Mouse (Mus musculus) hindbrain, embryonic 16.5 days (tissue): ENCODE measurements around the gene Kcnip1. TPM values are rescaled to one million over a fixed set of nuclear protein-coding genes. Genes with fewer than 3 reads are reported as not detected.
A peak's percentile ranks its signal among the peaks of the same experiment; 100 is the strongest.

Experiments used
- ATAC-seq: fragments of 200-750 bp; cut with Nextera tagmentation; 2 replicates; pipeline ENCODE4 v1.8.0; 2017; ENCODE audit warnings: moderate TSS enrichment, moderate library complexity
- H3K27ac ChIP-seq: fragments of 300-500 bp; sonication (generic); 2 replicates; pipeline ENCODE4 v1.5.1; 2014; ENCODE audit warnings: low read depth, mild to moderate bottlenecking, control low read depth, low read length, moderate library complexity
- H3K27me3 ChIP-seq: fragments of 300-500 bp; sonication (generic); replicated peaks from 2 replicates; pipeline ENCODE4 v1.6.1; 2014; ENCODE audit warnings: low read length; ENCODE audit not compliant: control insufficient read depth, insufficient read depth
- H3K36me3 ChIP-seq: fragments of 300-500 bp; sonication (generic); 2 replicates; pipeline ENCODE4 v1.6.1; 2014; ENCODE audit warnings: mild to moderate bottlenecking, low read length, moderate library complexity, mixed read lengths; ENCODE audit not compliant: control insufficient read depth, insufficient read depth
- H3K4me1 ChIP-seq: fragments of 300-500 bp; sonication (generic); 2 replicates; pipeline ENCODE4 v1.6.1; 2014; ENCODE audit warnings: low read depth, low read length; ENCODE audit not compliant: control insufficient read depth, insufficient read depth
- H3K4me2 ChIP-seq: fragments of 300-500 bp; sonication (generic); 2 replicates; pipeline ENCODE4 v1.6.1; 2014; ENCODE audit warnings: mild to moderate bottlenecking, low read length, control low read depth, moderate library complexity
- H3K4me3 ChIP-seq: fragments of 300-500 bp; sonication (generic); 2 replicates; pipeline ENCODE4 v1.5.1; 2014; ENCODE audit warnings: mild to moderate bottlenecking, low read length, control low read depth, moderate library complexity
- H3K9ac ChIP-seq: fragments of 300-500 bp; sonication (generic); 2 replicates; pipeline ENCODE4 v1.6.1; 2014; ENCODE audit warnings: low read depth, mild to moderate bottlenecking, control low read depth, low read length, moderate library complexity
- H3K9me3 ChIP-seq: fragments of 300-500 bp; sonication (generic); 2 replicates; pipeline ENCODE4 v1.6.1; 2014; ENCODE audit warnings: mild to moderate bottlenecking, low read length, moderate library complexity; ENCODE audit not compliant: control insufficient read depth
- WGBS: fragments of 180-500 bp; shearing (Covaris S2); extraction: QIAGEN DNeasy Blood & Tissue Kit; methylation state at CpG from one replicate; pipeline ENCODE4 v1.1.7; 2014; 5-methylcytosine and 5-hydroxymethylcytosine counted together
- polyA plus RNA-seq: library from polyadenylated mRNA; unstranded; fragments of >200 nt; fragmentation: Nextera tagmentation; extraction: Ambion mirVana; gene quantifications from 2 replicates; pipeline ENCODE4 v1.2.1, GENCODE M21; 2015

Kcnip1 gene
- polyA plus RNA-seq, 1 experiment from 2014 or later, result 146 TPM

DNA sequence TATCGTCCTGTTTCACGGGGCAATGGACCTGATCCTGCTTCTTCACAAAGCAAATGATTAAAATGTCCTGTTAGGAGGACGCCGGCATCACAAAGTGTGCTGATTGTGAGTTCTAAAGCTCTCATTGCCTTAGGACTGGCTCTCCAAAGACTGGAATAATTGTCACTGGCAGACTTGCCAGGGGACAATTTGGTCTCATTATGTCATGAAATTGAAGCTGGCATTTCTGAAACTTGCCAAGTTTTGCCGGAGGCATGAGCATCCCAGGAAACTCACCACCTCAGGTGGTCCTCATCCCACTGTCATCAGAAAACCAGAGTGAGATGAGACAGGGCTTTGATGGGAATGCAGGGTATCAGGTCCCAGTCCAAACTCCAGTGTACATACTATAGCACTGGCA lies 171.6 kb downstream of the Kcnip1 start:
- no peak for ATAC-seq
- H3K36me3 ChIP-seq, result no peaks in the 10 kb centered on the region
- H3K9me3 ChIP-seq, result no peaks in the 10 kb centered on the region
- H3K27ac ChIP-seq, result no peak overlapping the region
- H3K4me3 ChIP-seq, result no peak overlapping the region
- WGBS, result 67% methylated on average over 5 of the region's 5 CpGs
- no peaks in the 10 kb centered on the region; the same call in 1 of the 2 replicates for H3K27me3 ChIP-seq
- no peak overlapping the region for H3K9ac ChIP-seq
- peaks cover 4% of the 10 kb centered on the region; the same call in 1 of the 2 replicates for H3K4me1 ChIP-seq
- H3K4me2 ChIP-seq, result no peak overlapping the region

GRCm38 (mm10) chr11:33820876-33821275 lies 172.1 kb downstream of the Kcnip1 start:
- Histone ChIP-seq H3K36me3 (no peaks in the 10 kb centered on the region), H3K4me1 (peaks cover 4% of the 10 kb centered on the region; the same call in 1 of the 2 replicates), H3K9ac (no peak overlapping the region), H3K4me3 (no peak overlapping the region), H3K4me2 (no peak overlapping the region), H3K9me3 (no peaks in the 10 kb centered on the region), H3K27ac (no peak overlapping the region), H3K27me3 (no peaks in the 10 kb centered on the region; the same call in 1 of the 2 replicates)
- 85% methylated on average over 7 of the region's 7 CpGs for WGBS
- ATAC-seq, result no peak

DNA sequence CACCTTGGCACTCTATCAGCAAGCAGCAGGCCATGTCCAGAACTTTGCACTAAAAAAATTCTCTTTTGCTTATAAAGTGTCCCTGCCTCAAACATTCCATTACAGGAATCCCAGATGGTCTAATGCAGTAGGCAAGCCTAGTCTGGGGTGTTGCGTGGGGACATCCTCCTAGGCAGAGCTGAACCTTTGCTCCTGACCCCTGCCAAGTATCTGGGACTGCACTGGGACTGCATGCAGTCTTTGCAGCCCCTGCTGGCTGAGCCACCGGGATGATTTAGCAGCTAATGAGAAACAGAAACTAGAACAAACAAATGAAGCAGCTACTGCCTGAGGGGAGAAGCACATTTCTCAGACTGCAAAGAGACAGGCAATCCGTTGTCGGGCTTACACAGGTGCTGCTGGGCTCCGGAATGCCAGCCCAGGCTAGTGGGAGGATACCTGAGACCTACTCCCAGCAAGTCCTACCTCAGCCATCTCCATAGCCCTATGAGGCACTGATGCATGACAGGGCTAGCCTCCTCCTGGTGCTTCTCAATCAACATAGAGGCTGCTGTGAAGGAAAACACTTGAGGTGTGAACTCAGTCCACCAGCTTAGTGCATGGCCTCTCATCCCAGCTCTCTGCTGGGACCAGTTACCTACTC lies 174.0 kb downstream of the Kcnip1 start:
- Histone ChIP-seq H3K4me1 (peaks cover 2% of the 10 kb centered on the region; the same call in 1 of the 2 replicates), H3K4me2 (no peak overlapping the region), H3K4me3 (no peak overlapping the region), H3K36me3 (no peaks in the 10 kb centered on the region), H3K9ac (no peak overlapping the region), H3K27ac (no peak overlapping the region), H3K9me3 (no peaks in the 10 kb centered on the region), H3K27me3 (no peaks in the 10 kb centered on the region; the same call in 1 of the 2 replicates)
- ATAC-seq, result no peak
- 32% methylated on average over 5 of the region's 5 CpGs for WGBS

- Histone ChIP-seq H3K4me1 (peaks cover 2% of the 10 kb centered on the region; the same call in 1 of the 2 replicates), H3K9me3 (no peaks in the 10 kb centered on the region), H3K27me3 (no peaks in the 10 kb centered on the region; the same call in 1 of the 2 replicates), H3K4me3 (no peak overlapping the region), H3K4me2 (no peak overlapping the region), H3K27ac (no peak overlapping the region), H3K9ac (no peak overlapping the region), H3K36me3 (no peaks in the 10 kb centered on the region)
- 49% methylated on average over 3 of the region's 3 CpGs for WGBS
- ATAC-seq, result peak; percentile 29
Measured at GRCm38 (mm10) chr11:33816020-33816419, 176.9 kb downstream of the Kcnip1 start.

GRCm38 (mm10) chr11:33810105-33810504 lies 182.8 kb downstream of the Kcnip1 start:
- 60% methylated on average over 7 of the region's 7 CpGs for WGBS
- no peak overlapping the region for H3K27ac ChIP-seq
- no peaks in the 10 kb centered on the region for H3K4me1 ChIP-seq
- no peaks in the 10 kb centered on the region for H3K9me3 ChIP-seq
- no peaks in the 10 kb centered on the region for H3K36me3 ChIP-seq
- no peaks in the 10 kb centered on the region for H3K27me3 ChIP-seq
- no peak for ATAC-seq
- no peak overlapping the region for H3K4me3 ChIP-seq
- H3K9ac ChIP-seq, result no peak overlapping the region
- no peak overlapping the region for H3K4me2 ChIP-seq

DNA sequence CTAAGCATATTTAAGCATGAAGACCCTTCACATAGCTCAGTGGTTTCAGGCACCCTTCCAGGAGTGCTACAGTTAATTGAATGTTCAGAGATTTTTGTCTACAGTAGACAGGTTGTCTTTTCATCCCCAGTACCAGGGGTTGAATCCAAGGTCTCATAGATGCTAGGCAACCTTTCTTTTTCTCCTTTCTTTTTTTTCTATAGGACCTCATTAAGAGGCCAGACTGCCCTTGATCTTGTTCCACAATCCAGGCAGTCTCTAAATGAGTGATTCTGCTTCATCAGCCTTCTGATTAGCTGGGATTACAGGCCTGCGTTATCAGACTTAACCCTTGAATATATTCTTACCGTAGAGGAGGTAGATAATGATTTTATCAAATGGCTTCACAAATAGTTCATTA lies 189.9 kb downstream of the Kcnip1 start:
- no peaks in the 10 kb centered on the region for H3K9me3 ChIP-seq
- ATAC-seq, result no peak
- no peak overlapping the region for H3K27ac ChIP-seq
- no peak overlapping the region for H3K4me3 ChIP-seq
- 56% methylated on average over 2 of the region's 2 CpGs for whole genome bisulfite sequencing
- peaks cover 5% of the 10 kb centered on the region; the same call in 1 of the 2 replicates for H3K4me1 ChIP-seq
- H3K27me3 ChIP-seq, result no peaks in the 10 kb centered on the region
- H3K4me2 ChIP-seq, result no peak overlapping the region
- no peak overlapping the region for H3K9ac ChIP-seq
- H3K36me3 ChIP-seq, result no peaks in the 10 kb centered on the region

DNA sequence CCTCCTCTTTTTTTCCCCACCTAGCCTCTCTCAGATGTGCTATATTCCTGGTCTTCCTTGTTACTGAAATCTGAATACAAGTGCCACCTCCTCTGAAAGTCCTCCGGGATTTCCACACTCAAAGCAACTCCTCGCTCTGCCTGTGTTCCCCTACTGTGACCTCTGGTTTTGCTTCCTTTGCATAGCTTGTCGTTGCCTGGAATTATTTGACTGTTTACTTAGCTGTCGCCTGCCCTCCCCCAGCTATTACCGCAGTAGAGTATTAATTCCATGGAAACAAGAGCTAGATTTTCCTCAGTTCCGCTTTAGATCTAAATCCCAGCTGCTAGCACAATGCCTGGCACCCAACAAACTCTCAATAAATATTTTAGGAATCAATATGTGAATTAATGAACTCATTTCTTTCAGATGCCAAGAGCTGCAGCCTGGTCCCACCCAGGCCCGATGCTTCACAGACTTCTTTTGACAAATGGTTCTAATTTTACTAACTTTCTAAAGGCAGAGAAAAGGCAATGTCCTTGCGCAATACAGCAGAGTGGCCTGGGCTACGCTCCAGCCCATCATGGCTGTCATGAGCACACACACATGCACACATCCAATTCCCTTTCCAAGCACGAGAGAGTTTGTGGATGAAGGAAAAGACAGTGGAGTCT lies 192.4 kb downstream of the Kcnip1 start:
- Histone ChIP-seq H3K4me1 (peaks cover 6% of the 10 kb centered on the region; the same call in 1 of the 2 replicates), H3K27me3 (no peaks in the 10 kb centered on the region), H3K4me3 (no peak overlapping the region), H3K27ac (no peak overlapping the region), H3K9ac (no peak overlapping the region), H3K4me2 (no peak overlapping the region), H3K36me3 (no peaks in the 10 kb centered on the region), H3K9me3 (no peaks in the 10 kb centered on the region)
- 65% methylated on average over 10 of the region's 10 CpGs for WGBS
- ATAC-seq, result no peak

DNA sequence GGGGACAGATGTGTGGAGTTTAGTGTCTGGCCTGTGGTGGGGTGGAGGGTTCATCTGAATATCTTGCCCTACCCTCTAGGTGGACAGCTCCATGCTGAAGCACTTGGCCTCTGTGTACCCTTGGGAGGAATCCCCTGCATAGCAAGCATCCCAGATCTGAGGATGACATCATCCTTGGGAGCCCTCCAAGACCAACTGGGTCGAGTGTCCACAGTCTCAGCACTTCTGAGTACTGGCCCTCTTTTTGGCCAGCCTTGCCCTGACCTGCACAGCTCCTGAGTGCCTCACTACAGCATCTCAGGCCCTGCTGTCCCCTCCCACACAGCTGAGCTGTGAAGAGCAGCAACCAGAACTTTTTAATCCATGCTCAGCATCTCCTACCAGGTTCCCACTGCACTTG lies 193.0 kb downstream of the Kcnip1 start:
- peak; percentile 41 for ATAC-seq
- Histone ChIP-seq H3K4me1 (peaks cover 6% of the 10 kb centered on the region; the same call in 1 of the 2 replicates), H3K4me3 (no peak overlapping the region), H3K36me3 (no peaks in the 10 kb centered on the region), H3K27ac (no peak overlapping the region), H3K27me3 (no peaks in the 10 kb centered on the region), H3K9ac (no peak overlapping the region), H3K9me3 (no peaks in the 10 kb centered on the region), H3K4me2 (no peak overlapping the region)
- WGBS, result 20% methylated on average over 1 of the region's 1 CpGs

- 37% methylated on average over 12 of the region's 12 CpGs for whole genome bisulfite sequencing
- H3K4me2 ChIP-seq, result no peak overlapping the region
- no peak overlapping the region for H3K4me3 ChIP-seq
- peak; percentile 53; the same call in 1 of the 2 replicates for ATAC-seq
- no peaks in the 10 kb centered on the region for H3K36me3 ChIP-seq
- no peaks in the 10 kb centered on the region for H3K27me3 ChIP-seq
- H3K9me3 ChIP-seq, result no peaks in the 10 kb centered on the region
- H3K4me1 ChIP-seq, result peaks cover 6% of the 10 kb centered on the region; the same call in 1 of the 2 replicates
- peak overlapping the region; percentile 18 for H3K27ac ChIP-seq
- no peak overlapping the region for H3K9ac ChIP-seq
Measured at GRCm38 (mm10) chr11:33798094-33798648, 194.8 kb downstream of the Kcnip1 start.
